10 mouse cellular contexts compared by ENCODE assay signal in the genomic region with DNA sequence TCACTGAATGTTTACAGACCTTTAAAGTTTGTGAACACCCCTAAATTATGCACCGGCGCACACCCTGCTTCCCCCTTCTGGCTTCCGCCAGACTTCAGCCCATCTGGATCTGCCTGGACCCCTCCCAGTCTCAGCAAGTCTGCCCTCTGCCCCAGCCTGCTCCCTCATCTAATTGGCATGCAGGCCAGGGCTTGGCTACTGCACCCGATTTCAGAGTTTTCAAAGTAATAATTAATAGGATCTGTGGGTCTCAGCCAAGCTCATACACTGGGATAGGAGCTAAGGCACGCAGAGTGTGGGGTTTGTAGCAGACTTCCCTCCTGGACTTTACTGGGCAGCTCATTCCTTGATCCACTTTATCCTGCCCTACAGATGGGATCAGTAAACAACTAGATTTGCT. TPM values are rescaled to one million over a fixed set of nuclear protein-coding genes. Genes with fewer than 3 reads are reported as not detected.
A peak's percentile ranks its signal among the peaks of the same experiment; 100 is the strongest.
DNase-seq lines count a peak whose midpoint lies in the region; ATAC-seq and TF ChIP-seq lines count a peak whose summit lies in the region.
"Had no signal": no experiment of that assay in that cellular context is flagged by ENCODE, and none has a peak within 500 bp of the region (broad histone marks: within the 10 kb centered on the region; RNA-seq: fewer than 3 reads in every experiment).

No protein-coding gene starts in this region.

- H3K4me2 ChIP-seq in liver, embryonic 12.5 days = no peak overlapping the region
- H3K4me2 ChIP-seq: heart, embryonic 15.5 days had no signal

- ATAC-seq in liver, embryonic 12.5 days = no peak

- WGBS in liver, adult 2 months = 17% methylated on average over 5 of the region's 5 CpGs
- WGBS in liver, embryonic 12.5 days (ENCODE audit: insufficient replicate concordance) = 49% methylated on average over 5 of the region's 5 CpGs
- WGBS in limb, embryonic 10.5 days = 62% methylated on average over 5 of the region's 5 CpGs

- TF ChIP-seq CTCF in liver, adult 2 months (IDR thresholded peaks at IDR 0.05; ENCODE audit: low read depth, low read length) = no peak

- no peak for TF ChIP-seq POLR2A in liver, adult 2 months (IDR thresholded peaks at IDR 0.05; ENCODE audit: extremely low read depth, insufficient read depth, low read length)

- DNase-seq in liver, adult 2 months (ENCODE audit: extremely low read depth, low read depth, low spot score) = peak; percentile 92
- peak; percentile 45 for DNase-seq in adipocyte (ENCODE audit: low spot score)
- DNase-seq in kidney, adult 18-20 months = peak; percentile 74
- no peak for DNase-seq in limb, embryonic 10.5 days (ENCODE audit: low spot score)
- no peak for DNase-seq in frontal cortex, postnatal 14 days (ENCODE audit: low spot score in 2 of 2)
- no peak for DNase-seq in frontal cortex, postnatal 25 days (ENCODE audit: low spot score in 2 of 2)
- DNase-seq in left cerebral cortex, postnatal 4 days = no peak

- H3K9me3 ChIP-seq in liver, embryonic 12.5 days (replicated peaks) = no peaks in the 10 kb centered on the region
- H3K9me3 ChIP-seq in limb, embryonic 10.5 days (replicated peaks) = no peaks in the 10 kb centered on the region
- H3K9me3 ChIP-seq: heart, embryonic 15.5 days had no signal

- intact Hi-C loops in left cerebral cortex, postnatal 4 days (cut with DNase I) = loop anchor here (5.0 kb wide), 1 partner anchor 62 kb away; no protein-coding TSS in a partner anchor

- H3K4me3 ChIP-seq in liver, adult 2 months (ENCODE audit: insufficient read depth, low read depth, low read length) = no peak overlapping the region
- H3K4me3 ChIP-seq in liver, embryonic 12.5 days = no peak overlapping the region
- no peak overlapping the region for H3K4me3 ChIP-seq in limb, embryonic 10.5 days
- H3K4me3 ChIP-seq: heart, embryonic 15.5 days had no signal

- H3K4me1 ChIP-seq in liver, adult 2 months (ENCODE audit: control insufficient read depth, insufficient read depth, low read length) = peaks cover 17% of the 10 kb centered on the region
- H3K4me1 ChIP-seq in liver, embryonic 12.5 days = no peaks in the 10 kb centered on the region; the same call in 1 of the 2 replicates
- peaks cover 44% of the 10 kb centered on the region for H3K4me1 ChIP-seq in limb, embryonic 10.5 days

- H3K27ac ChIP-seq in liver, adult 2 months (replicated peaks; ENCODE audit: insufficient read depth, low read depth, low read length) = peak overlapping the region; percentile 75
- no peak overlapping the region for H3K27ac ChIP-seq in liver, embryonic 12.5 days
- 0 out of 2 replicates have a peak overlapping the region, but pooled peaks have one; percentile 1 for H3K27ac ChIP-seq in limb, embryonic 10.5 days
- H3K27ac ChIP-seq: heart, embryonic 15.5 days had no signal

- no peaks in the 10 kb centered on the region for H3K36me3 ChIP-seq in liver, adult 2 months (ENCODE audit: control insufficient read depth, insufficient read depth, low read length)
- no peaks in the 10 kb centered on the region for H3K36me3 ChIP-seq in liver, embryonic 12.5 days
- peaks cover 6% of the 10 kb centered on the region for H3K36me3 ChIP-seq in limb, embryonic 10.5 days
- H3K36me3 ChIP-seq: heart, embryonic 15.5 days had no signal

- H3K9ac ChIP-seq in liver, adult 2 months (ENCODE audit: low read depth, low read length) = peak overlapping the region; percentile 40
- no peak overlapping the region for H3K9ac ChIP-seq in liver, embryonic 12.5 days
- H3K9ac ChIP-seq: heart, embryonic 15.5 days had no signal

- no peaks in the 10 kb centered on the region for H3K79me2 ChIP-seq in liver, adult 2 months (ENCODE audit: control insufficient read depth, insufficient read depth, low read length)

- no peaks in the 10 kb centered on the region for H3K27me3 ChIP-seq in liver, adult 2 months (ENCODE audit: control insufficient read depth, insufficient read depth, low read length)
- H3K27me3 ChIP-seq in liver, embryonic 12.5 days (replicated peaks) = peaks cover 67% of the 10 kb centered on the region
- H3K27me3 ChIP-seq in limb, embryonic 10.5 days (ENCODE audit: low read depth, poor library complexity, severe bottlenecking) = peaks cover 18% of the 10 kb centered on the region
- H3K27me3 ChIP-seq: CH12.LX had no signal

RNA-seq across cellular contexts. Expression of gene Abcc3, which starts 11.4 kb away (rescaled TPM):
- 180 and 280 TPM in 2 replicates for total RNA-seq in liver, adult 2 months (2014; rRNA removed)
- 251 and 292 TPM in 2 replicates for polyA plus RNA-seq in liver, adult 2 months (2012; rRNA removed)
- polyA plus RNA-seq in liver, embryonic 12.5 days (2016; fragmentation: Nextera tagmentation; extraction: Ambion mirVana) = 4.0 and 4.3 TPM in 2 replicates
- polyA plus RNA-seq in limb, embryonic 10.5 days (2016; fragmentation: Nextera tagmentation; extraction: Ambion mirVana) = 0.59 and 0.88 TPM in 2 replicates
- total RNA-seq in left cerebral cortex, postnatal 4 days (2021) = 1 to 10 TPM in 1 of 2 experiments, under 1 TPM in 1; 0.70 to 1.4 TPM

Comparison
In these comparisons a context has a peak if more than half of its experiments do, and no peak if none do; other contexts are left out.
1. RNA of gene Abcc3, which starts 11.4 kb away (polyA plus RNA-seq): 251 to 292 TPM in liver, adult 2 months; 4.0 to 4.3 TPM in liver, embryonic 12.5 days and 0.59 to 0.88 TPM in limb, embryonic 10.5 days; every median in the first group is over 10 times any median in the second.
2. DNase-seq: peak in liver, adult 2 months (single experiment), adipocyte (single experiment) and kidney, adult 18-20 months (single experiment); none in limb, embryonic 10.5 days (single experiment), frontal cortex, postnatal 14 days (0 of 2), frontal cortex, postnatal 25 days (0 of 2) and left cerebral cortex, postnatal 4 days (single experiment).